Mouse (Mus musculus): ENCODE data around the gene Cd1d1.

The Cd1d1 gene

GRCm38 (mm10) chr3:86961395-86961669 lies 37.9 kb downstream of the Cd1d1 start:
- DNase-seq (ENCODE audit: low spot score): no peak

GRCm38 (mm10) chr3:86960656-86961394 lies 38.4 kb downstream of the Cd1d1 start:
- DNase-seq (ENCODE audit: low spot score): no peak

- no peak for DNase-seq (ENCODE audit: low spot score)
These were observed 40.2 kb downstream of the Cd1d1 start for GRCm38 (mm10) chr3:86959088-86959487.

- no peak for DNase-seq (ENCODE audit: low spot score)
These were observed 43.9 kb downstream of the Cd1d1 start for GRCm38 (mm10) chr3:86955376-86955775.

GRCm38 (mm10) chr3:86954521-86954920 lies 44.7 kb downstream of the Cd1d1 start:
- DNase-seq (ENCODE audit: low spot score): no peak

- DNase-seq (ENCODE audit: low spot score): no peak
These were observed 45.4 kb downstream of the Cd1d1 start for GRCm38 (mm10) chr3:86953819-86954218.

GRCm38 (mm10) chr3:86950652-86951051 lies 48.6 kb downstream of the Cd1d1 start:
- DNase-seq (ENCODE audit: low spot score): no peak

All from ovary, adult 18-20 months (tissue).